Mouse (Mus musculus) liver, embryonic 14.5 days (tissue): ENCODE results near the gene Tmem106a. TPM values are rescaled to one million over a fixed set of nuclear protein-coding genes. Genes with fewer than 3 reads are reported as not detected.
A peak's percentile ranks its signal among the peaks of the same experiment; 100 is the strongest.

Experiments
- ATAC-seq: fragments of 200-750 bp; cut with Nextera tagmentation; 2 replicates; pipeline ENCODE4 v1.8.0; 2017; ENCODE audit warnings: moderate number of reproducible peaks, mild to moderate bottlenecking, moderate library complexity; ENCODE audit not compliant: insufficient read depth
- DNase-seq, 3 experiments: peaks; one replicate each; pipeline ENCODE4 v3.0.0-alpha.2; 2012 to 2013; ENCODE audit warnings: low read depth in 3 of 3, low spot score in 3 of 3
- H3K27ac ChIP-seq: fragments of 300-500 bp; sonication (generic); 2 replicates; pipeline ENCODE4 v1.5.1; 2014; ENCODE audit warnings: moderate library complexity, mild to moderate bottlenecking, control low read depth, inconsistent platforms
- H3K27me3 ChIP-seq: fragments of 300-500 bp; sonication (generic); 2 replicates; pipeline ENCODE4 v1.6.1; 2014; ENCODE audit warnings: mild to moderate bottlenecking, low read length, moderate library complexity; ENCODE audit not compliant: control insufficient read depth, insufficient read depth
- H3K36me3 ChIP-seq: fragments of 300-500 bp; sonication (generic); replicated peaks from 2 replicates; pipeline ENCODE4 v1.6.1; 2014; ENCODE audit warnings: low read depth; ENCODE audit not compliant: control insufficient read depth, insufficient read depth
- H3K4me1 ChIP-seq, 2 experiments: fragments of 200-500 bp in 1 of 2; fragments of 300-500 bp in 1 of 2; sonication (generic) in 1 of 2; replicated peaks; 2 replicates each; pipeline ENCODE4 v1.6.1; 2012 to 2014; ENCODE audit warnings: antibody characterized with exemption in 1 of 2, inconsistent platforms in 1 of 2, low read length in 1 of 2; ENCODE audit not compliant: control insufficient read depth in 2 of 2, insufficient read depth in 2 of 2
- H3K4me2 ChIP-seq: fragments of 300-500 bp; sonication (generic); 2 replicates; pipeline ENCODE4 v1.6.1; 2014; ENCODE audit warnings: low read depth, mild to moderate bottlenecking, control low read depth, moderate library complexity
- H3K4me3 ChIP-seq, 2 experiments: fragments of 200-500 bp in 1 of 2; fragments of 300-500 bp in 1 of 2; sonication (generic) in 1 of 2; 2 replicates each; pipeline ENCODE4 v1.5.1; 2012 to 2014; ENCODE audit warnings: low read depth in 2 of 2, low read length in 2 of 2, mild to moderate bottlenecking in 2 of 2, control low read depth in 1 of 2, inconsistent platforms in 1 of 2, moderate library complexity in 1 of 2; ENCODE audit not compliant: insufficient read depth in 1 of 2
- H3K9ac ChIP-seq: fragments of 300-500 bp; sonication (generic); replicated peaks from 2 replicates; pipeline ENCODE4 v1.6.1; 2014; ENCODE audit warnings: mild to moderate bottlenecking, control low read depth, moderate library complexity
- H3K9me3 ChIP-seq: fragments of 300-500 bp; sonication (generic); 2 replicates; pipeline ENCODE4 v1.6.1; 2016; ENCODE audit warnings: low read length, mixed read lengths; ENCODE audit not compliant: control insufficient read depth
- CTCF ChIP-seq: IDR thresholded peaks from 2 replicates; pipeline ENCODE4 v1.5.1; 2016; ENCODE audit warnings: antibody characterized with exemption, low read depth, control low read depth
- EP300 ChIP-seq: IDR thresholded peaks from 2 replicates; pipeline ENCODE4 v1.6.1; 2016; ENCODE audit warnings: antibody characterized with exemption, low read depth
- WGBS: fragments of 180-500 bp; shearing (Covaris S2); extraction: QIAGEN DNeasy Blood & Tissue Kit; methylation state at CpG from one replicate; pipeline ENCODE4 v1.1.7; 2014; ENCODE audit not compliant: insufficient replicate concordance; 5-methylcytosine and 5-hydroxymethylcytosine counted together
- polyA plus RNA-seq, 2 experiments: library from polyadenylated mRNA; depleted of rRNA in 1 of 2; stranded (reverse) in 1 of 2; unstranded in 1 of 2; fragments of >200 nt; fragmentation: Nextera tagmentation in 1 of 2; extraction: Ambion mirVana in 1 of 2; gene quantifications; 2 replicates each; pipeline versions ENCODE4 v1.2.1 to v1.2.3; 2012 to 2014

The Tmem106a gene
- polyA plus RNA-seq, 2 experiments = 5.4 to 7.3 TPM

- DNase-seq (peak; percentile 43 to 61 (median 46)), ATAC-seq (no peak; the same call in 1 of the 2 replicates)
- Histone ChIP-seq H3K9ac (no peak overlapping the region), H3K4me1 (no peaks in the 10 kb centered on the region; a peak in 1 of 4 replicates), H3K27me3 (no peaks in the 10 kb centered on the region), H3K4me2 (no peak overlapping the region), H3K27ac (no peak overlapping the region), H3K36me3 (no peaks in the 10 kb centered on the region), H3K9me3 (no peaks in the 10 kb centered on the region), H3K4me3 (no peak overlapping the region)
- WGBS = 25% methylated on average over 5 of the region's 5 CpGs
- TF ChIP-seq CTCF = peak; percentile 86
- no peak for TF ChIP-seq EP300
Measured at GRCm38 (mm10) chr11:101589444-101589843, 7.4 kb downstream of the Tmem106a start.

GRCm38 (mm10) chr11:101589989-101590624 is 8.1 kb downstream of the Tmem106a start:
- no peaks in the 10 kb centered on the region for H3K27me3 ChIP-seq

GRCm38 (mm10) chr11:101599156-101599555 is 17.1 kb downstream of the Tmem106a start, which contains the start of gene Gm11634:
Gm11634 (minus strand) TSS chr11:101599256.
- H3K4me1 ChIP-seq = no peaks in the 10 kb centered on the region
- WGBS = 60% methylated on average over 6 of the region's 6 CpGs
- no peaks in the 10 kb centered on the region; the same call in none of the 2 replicates for H3K27me3 ChIP-seq
- H3K4me2 ChIP-seq = no peak within 1 kb of the TSS
- H3K9me3 ChIP-seq = no peaks in the 10 kb centered on the region
- TF ChIP-seq CTCF = no peak
- TF ChIP-seq EP300 = no peak
- DNase-seq = no peak
- ATAC-seq = no peak
- H3K4me3 ChIP-seq = no peak within 1 kb of the TSS
- no peak within 1 kb of the TSS for H3K27ac ChIP-seq
- no peak within 1 kb of the TSS for H3K9ac ChIP-seq
- H3K36me3 ChIP-seq = no peaks in the 10 kb centered on the region

More at GRCm38 (mm10) chr11:101589989-101590624, 8.1 kb downstream of the Tmem106a start:
- Histone ChIP-seq H3K27ac (no peak overlapping the region), H3K36me3 (no peaks in the 10 kb centered on the region), H3K4me2 (no peak overlapping the region), H3K9me3 (no peaks in the 10 kb centered on the region), H3K4me1 (no peaks in the 10 kb centered on the region; a peak in 1 of 4 replicates), H3K4me3 (no peak overlapping the region), H3K9ac (no peak overlapping the region)
- TF ChIP-seq EP300 (no peak), CTCF (no peak)
- 68% methylated on average over 12 of the region's 12 CpGs for WGBS
- ATAC-seq = no peak
- no peak for DNase-seq

- H3K36me3 ChIP-seq = no peaks in the 10 kb centered on the region
Measured at GRCm38 (mm10) chr11:101602491-101602890, 20.4 kb downstream of the Tmem106a start.

GRCm38 (mm10) chr11:101604116-101604515 is 22.1 kb downstream of the Tmem106a start:
- Histone ChIP-seq H3K36me3 (no peaks in the 10 kb centered on the region), H3K9me3 (no peaks in the 10 kb centered on the region), H3K27me3 (no peaks in the 10 kb centered on the region), H3K27ac (no peak overlapping the region), H3K9ac (no peak overlapping the region), H3K4me2 (peak overlapping the region; percentile 56), H3K4me3 (no peak overlapping the region; a peak in 1 of 4 replicates), H3K4me1 (0 out of 4 replicates have a peak, but pooled peaks cover 0 to 1% of the 10 kb centered on the region in 2 experiments)
- ATAC-seq = no peak
- no peak for DNase-seq
- TF ChIP-seq EP300 = no peak
- TF ChIP-seq CTCF = no peak
- WGBS = 2% methylated on average over 3 of the region's 3 CpGs

More at GRCm38 (mm10) chr11:101602491-101602890, 20.4 kb downstream of the Tmem106a start:
- no peak overlapping the region for H3K9ac ChIP-seq
- H3K4me2 ChIP-seq = no peak overlapping the region
- WGBS = 8% methylated on average over 3 of the region's 3 CpGs
- H3K9me3 ChIP-seq = no peaks in the 10 kb centered on the region
- H3K4me1 ChIP-seq = 0 out of 4 replicates have a peak, but pooled peaks cover 0 to 1% of the 10 kb centered on the region in 2 experiments
- ATAC-seq = no peak
- H3K4me3 ChIP-seq = no peak overlapping the region
- TF ChIP-seq CTCF = no peak
- no peak for TF ChIP-seq EP300
- H3K27ac ChIP-seq = no peak overlapping the region
- peak; percentile 61 to 67 (median 61) for DNase-seq
- no peaks in the 10 kb centered on the region; the same call in 1 of the 2 replicates for H3K27me3 ChIP-seq
